Mouse (Mus musculus) adrenal gland, postnatal 10 days (tissue): ENCODE results near the gene Fgl2. TPM values are rescaled to one million over a fixed set of nuclear protein-coding genes. Genes with fewer than 3 reads are reported as not detected.

Source experiments
- DNase-seq: peaks from one replicate; pipeline ENCODE4 v3.0.0; 2021; ENCODE audit warnings: mixed read lengths
- total RNA-seq, 2 experiments: library from RNA; stranded (reverse); gene quantifications; 2 replicates each; pipeline ENCODE4 v1.2.3; 2021

Gene Fgl2
- total RNA-seq, 2 experiments from 2014 or later, result 7.5 to 9.0 TPM

DNA sequence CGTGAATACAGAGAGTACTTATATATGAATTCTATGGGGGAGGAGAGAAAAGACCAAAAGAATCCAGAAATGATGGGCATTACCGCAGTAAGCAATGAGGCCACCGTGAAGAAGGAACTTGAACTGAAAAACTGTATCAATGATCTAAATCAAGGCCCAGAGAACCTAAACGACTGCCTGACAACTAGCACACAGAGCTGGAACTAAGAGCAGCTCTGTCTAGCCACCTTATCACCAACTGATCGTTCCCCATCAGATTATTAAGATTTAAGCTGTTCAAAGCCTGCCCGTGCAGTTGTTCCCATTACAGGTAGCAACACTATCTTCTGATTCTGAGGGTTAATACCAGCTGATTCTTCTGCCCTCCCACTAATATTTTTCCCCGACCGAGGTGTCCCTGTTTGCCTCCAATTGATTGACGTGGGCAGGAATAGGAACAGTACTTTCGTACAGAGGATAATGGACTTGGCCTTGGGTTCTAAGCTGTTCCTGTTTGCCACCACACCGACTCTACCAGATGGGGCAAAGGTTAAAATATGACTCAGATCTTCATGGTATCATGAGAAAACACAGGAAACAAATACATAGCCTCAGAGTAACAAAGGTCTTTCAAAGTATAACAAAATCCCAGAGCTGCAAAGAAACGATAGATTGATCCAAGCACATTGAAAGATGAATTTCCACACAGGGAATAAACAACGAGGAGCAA lies 12.0 kb downstream of the Fgl2 start:
- DNase-seq, result no peak

DNA sequence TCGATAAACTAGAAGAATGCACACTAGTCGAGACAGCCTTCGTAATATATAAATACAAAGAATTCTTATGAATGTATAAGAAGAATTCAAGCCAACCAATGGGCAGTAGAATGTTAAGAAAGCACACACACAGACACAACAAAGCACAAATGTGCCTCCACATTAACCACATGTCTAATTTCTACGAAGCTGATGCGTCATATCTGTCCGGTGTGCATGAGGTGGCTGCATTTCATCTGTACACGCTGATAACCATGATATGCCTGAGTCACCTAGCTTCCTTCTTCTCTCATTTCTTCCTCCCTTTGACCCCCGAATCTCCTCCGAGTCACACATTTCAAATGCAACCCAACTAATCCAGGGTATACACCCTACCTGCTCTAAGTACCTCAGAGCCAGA lies 12.5 kb downstream of the Fgl2 start:
- no peak for DNase-seq

DNA sequence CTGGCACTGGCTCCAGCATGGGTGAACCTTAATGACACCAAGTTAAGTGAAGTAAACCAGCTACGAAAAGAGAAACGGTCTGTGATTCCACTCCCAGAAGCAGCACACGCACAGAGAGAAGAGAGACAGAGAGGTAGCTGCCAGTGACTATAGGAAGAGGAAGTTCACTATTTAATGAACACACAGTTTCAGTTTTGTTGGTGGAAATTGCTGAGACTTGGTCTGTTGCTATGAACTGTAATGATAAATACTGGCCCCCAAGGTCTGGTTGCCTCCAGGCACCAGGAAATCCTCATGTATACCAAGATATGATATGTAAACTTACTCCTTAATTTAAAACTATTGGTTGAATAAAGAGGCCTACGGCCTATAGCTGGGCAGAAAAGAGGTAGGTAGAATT lies 14.0 kb downstream of the Fgl2 start:
- DNase-seq, result no peak

DNA sequence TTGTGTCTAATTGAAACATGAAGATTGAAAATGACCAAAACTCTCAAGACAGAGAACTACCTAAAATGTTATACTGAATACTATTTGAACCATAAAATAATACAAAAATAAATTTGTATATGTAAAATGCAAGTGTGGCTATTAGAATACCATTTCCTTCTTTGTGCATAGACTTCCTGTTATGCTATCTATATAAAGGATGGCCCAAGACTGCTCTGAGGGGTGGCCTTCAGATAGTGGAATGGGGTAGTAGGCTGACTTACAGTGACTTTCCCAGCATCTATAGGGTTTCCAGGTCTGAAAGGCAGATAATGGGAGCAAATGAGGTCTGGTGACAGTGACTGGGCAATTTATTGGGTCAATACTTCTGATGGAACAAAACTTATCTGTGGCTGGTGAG lies 14.9 kb downstream of the Fgl2 start:
- no peak for DNase-seq

DNA sequence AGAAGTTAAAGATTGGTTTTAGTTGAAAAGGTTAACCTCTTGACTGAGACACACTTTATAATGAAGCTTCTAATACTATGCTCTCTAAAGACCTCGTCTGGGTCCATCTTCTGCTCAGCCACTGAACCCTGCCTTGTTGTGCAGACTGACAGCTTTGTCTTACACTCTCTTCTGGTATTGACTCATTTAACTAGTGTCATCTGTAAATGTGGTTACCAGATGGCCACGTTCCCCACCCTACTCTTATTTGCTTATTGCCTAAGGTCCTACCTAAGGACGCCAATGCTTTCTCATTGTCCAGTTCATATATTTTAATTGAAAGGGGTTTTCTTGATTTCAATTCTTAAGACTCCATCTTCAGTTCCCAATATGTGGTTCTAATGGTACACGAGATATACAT lies 16.4 kb downstream of the Fgl2 start:
- no peak for DNase-seq

DNA sequence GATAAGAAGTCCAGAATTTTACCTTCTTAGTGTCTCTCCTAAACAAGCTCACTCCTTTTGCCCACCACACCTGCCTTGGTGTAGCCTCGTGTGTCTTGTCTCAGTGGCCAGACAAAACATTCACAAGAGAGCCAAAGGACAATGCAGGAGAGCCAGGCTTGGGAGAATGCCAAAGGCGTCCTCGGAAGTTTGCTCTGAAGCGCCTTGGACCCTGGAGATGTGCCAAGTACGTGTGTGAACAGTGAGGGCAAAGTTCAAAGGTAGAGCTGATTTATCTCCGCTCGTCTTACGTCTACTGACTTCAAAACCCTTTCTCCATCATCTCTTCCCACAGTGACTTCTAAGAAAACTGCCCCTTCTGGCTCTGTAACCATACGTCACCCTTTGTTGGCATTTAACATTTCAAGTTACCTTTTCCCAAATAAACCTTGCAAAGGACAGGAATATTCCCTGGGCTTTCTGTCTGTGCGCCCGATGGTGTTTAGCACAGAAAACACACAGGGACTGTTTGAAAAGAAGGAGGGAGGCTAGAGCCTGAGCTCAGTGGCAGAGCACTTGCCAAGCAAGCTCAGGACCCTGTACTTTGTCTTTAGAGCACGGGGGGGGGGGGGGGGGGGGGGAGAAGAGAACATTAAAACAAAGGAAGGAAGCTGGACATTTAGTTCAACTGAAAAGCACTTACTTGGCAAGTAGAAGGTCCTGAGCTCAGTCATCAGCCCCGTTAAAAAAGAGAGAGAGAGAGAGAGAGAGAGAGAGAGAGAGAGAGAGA lies 19.4 kb downstream of the Fgl2 start:
- peak; percentile 54 for DNase-seq

DNA sequence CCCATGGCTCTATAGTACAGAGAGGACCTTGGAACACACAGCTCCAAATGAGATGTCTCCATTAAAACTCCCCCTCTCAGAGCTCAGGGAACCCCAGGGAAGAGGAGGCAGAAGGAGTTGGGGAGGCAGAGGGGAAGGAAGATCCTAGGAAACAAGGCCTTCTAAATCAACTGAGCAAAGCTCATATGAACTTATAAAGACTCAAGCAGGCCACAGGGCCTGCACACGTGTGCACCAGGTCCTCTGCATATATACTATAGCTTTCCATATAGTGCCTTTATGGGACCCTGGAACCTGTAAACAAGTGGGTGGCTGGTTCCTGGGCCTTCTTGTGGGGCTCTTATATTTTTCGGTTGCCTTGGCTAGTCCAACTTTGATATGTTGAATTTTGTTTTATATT lies 22.1 kb downstream of the Fgl2 start:
- DNase-seq, result no peak

DNA sequence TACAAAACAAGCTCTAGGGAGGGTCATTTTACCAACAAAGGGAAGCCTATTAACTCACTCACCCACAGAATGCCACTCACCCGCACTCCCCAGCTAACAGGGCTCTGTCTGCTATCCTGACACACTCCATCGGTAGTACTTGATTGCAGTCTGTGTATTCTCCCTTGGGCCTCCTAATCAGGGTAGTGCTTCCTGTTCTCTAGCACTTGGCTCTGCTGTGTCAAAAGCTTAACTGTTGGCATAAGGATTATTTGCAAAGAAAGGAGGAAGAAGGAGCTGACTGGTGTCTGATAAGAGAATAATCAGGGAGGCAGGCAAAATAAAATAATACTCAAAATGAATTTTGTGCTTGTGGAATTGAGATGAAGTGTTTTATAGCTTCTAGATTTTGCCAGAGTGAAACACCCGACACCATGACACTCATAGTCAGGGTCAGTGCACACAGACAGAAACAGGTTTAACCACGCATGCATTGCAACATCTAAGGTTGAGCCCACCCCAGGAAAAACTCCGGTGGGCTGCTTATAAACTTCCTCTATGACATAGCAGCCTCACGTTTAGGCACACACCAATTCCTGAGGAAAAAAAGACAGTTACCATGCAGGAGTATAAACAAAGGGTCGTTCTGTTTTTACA lies 22.9 kb downstream of the Fgl2 start:
- no peak for DNase-seq

DNA sequence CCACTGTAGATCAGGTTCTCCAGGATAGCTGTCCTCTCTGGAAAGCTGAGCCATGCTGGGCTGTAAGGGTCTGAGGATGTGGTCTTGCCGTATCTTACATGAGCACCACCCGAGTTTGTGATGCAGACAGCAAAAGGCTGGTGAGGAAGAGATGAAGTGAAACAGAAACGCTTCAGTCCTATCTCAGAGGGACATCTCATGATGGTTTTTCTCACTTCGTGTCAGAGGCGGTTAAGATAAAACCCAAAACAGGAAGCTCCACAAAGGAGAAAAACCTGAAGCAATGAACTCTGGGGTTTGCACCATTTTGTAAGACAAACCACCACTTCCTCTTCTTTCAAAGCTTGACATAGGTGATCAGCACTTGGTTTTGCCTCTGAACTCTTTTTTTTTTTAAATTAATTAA lies 38.8 kb downstream of the Fgl2 start:
- no peak for DNase-seq

DNA sequence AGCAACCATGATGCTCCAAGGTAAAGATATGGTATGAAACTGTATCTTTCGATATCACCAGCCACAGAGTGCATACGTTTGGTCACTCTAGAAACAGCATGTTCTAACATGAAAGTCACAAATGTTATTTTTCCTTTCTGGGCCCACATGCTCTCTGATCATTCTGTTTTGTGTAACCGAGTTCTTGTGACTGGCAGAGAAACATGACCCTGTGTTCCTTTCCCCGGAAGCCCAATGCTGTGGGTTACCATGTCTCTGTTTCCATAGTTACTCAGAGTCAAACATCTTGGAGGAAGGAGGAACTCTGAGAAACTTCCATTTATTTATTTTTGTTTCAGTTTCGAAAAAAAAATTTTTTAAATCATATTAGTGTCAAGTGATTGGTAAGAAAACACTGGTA lies 39.6 kb downstream of the Fgl2 start:
- DNase-seq, result no peak

DNA sequence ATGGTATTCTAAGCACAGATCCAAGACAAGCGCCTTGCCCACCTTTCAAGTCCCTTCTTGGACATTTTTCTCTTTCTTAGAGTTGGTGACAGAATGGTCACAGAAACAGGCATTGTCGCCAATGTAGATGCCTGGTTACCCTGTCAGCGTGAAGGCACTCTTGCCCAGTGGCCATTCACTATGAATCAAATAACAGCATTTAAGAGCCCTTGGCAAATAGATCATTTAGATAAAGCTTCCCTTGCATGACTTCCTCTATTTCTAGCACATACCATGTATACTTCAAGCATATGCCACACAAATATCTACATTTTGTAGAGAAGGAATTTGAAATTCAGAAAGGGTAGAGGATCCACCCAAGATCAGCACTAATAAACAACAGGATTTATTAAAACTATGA lies 40.9 kb downstream of the Fgl2 start:
- DNase-seq, result no peak

DNA sequence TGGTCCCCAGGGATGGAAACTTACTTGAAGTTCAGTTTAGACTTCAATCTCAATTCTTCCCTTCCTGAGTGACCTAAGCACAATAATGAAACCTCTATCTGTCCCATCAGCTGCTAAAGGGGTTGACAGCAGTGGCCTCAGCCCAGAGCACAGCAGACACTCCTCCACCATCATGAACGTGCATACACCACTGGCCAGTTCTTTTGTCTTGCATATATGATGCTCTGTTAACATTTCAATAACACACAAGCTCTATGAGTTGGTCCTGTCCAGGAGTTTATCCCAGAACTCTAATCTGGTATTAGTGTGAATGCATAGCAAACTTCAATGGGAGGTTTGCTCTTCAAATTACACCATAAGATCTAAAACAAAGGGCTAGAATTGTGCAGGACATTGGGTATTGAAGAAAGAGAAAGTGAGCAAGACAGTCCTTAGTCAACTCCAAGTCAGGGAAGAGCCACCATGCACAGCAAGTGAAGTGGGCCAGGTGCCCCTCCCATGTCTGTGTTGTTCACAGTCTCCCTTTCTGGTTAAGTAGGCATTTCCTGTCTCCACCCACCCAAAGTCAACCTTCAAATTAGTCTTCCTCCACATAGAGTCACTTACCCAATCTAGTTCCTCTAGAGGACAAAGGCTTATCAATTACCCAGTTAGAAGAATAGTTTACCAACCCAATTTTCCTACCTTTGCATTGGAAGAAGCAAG lies 41.8 kb downstream of the Fgl2 start:
- no peak for DNase-seq

DNA sequence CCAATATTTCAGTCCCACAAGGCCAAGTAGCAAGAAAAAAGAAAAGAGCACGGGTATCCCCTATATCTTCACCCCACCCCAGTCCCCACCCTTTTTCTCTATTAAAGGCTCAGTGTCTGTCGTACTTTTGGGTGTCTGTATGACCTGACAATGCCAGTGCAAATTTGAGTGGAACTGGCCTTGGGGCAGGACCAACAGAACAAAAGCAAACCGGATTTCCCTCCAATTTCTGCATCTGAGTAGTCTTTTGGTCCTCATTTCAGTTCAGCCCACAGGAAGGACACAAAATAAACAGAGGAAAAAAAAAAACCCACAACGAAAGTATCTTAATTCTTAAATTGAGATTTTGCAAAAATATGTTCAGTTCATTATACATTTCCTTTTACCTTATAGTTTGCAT lies 46.2 kb downstream of the Fgl2 start:
- DNase-seq, result no peak

DNA sequence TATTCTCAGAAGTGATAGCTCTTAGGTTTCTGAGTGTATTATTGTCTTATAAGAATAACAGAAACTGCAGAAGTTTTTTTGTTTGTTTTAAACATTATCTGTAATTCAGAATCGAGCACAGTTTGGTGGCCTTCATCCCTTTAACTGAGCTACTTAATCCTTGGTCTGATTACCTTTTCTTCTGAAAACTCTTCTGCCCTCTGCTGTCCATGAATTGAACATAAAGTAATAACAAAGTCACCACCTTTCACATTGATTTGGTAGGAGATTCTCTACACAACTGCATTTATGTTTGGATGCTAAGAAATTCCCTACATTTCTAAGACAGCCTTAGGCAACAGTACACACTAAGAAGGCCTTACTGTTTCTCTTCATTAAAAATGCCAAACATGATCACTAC lies 48.2 kb downstream of the Fgl2 start:
- DNase-seq, result no peak

DNA sequence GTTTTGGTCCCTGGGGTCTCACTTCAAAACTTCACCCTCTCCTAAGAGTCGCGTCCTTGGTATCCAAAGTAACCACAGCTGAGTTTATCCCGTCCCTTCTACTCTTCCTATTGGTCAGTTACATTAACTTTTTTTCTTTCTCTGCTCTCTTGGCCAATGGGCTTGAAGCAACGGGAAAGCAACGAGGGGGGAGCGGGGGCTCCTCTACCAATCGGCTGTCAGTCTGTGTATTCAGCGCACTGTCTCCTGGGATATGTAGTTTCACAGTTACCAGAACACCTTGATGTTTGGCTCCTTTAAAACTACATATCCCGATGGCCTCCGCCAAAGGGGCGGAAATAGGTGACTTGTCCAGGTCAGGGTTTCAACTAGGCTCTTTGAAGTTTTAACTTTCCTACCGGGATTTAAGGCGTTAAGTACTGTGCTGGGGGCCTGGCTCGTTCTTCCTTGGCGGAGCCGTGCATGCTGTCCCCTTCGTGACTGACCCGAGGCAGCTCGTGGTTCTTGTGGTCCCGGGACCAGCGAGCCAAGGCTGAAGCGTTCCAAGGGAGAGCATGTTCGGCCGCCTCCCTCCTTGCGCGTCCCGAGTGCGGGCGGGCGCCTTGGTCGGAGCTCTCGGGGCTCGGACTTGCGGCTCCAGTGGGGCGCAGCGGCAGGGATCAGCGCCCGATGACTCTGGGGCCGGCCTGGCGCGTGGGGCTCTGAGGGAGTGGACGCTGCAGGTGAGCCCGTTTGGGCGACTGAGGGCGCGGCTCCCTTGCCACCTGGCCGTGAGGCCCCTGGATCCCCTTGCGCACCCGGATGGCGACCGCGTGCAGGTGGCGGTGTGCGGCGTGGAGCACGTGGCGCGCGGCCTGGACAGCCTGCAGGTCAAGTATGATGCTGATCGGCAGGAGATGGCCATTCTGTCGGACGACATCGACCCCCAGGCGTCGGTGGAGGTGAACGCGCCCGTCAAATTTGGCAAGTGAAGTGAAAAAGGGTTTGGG lies 52.5 kb downstream of the Fgl2 start, which contains the start of the genes Ccdc146 and Fam185a:
Ccdc146 (minus strand) TSS at position 64 of the 989 bp plus-strand sequence.
Fam185a (plus strand) TSS at position 345 of the 989 bp plus-strand sequence.
- DNase-seq, result peak; percentile 92

DNA sequence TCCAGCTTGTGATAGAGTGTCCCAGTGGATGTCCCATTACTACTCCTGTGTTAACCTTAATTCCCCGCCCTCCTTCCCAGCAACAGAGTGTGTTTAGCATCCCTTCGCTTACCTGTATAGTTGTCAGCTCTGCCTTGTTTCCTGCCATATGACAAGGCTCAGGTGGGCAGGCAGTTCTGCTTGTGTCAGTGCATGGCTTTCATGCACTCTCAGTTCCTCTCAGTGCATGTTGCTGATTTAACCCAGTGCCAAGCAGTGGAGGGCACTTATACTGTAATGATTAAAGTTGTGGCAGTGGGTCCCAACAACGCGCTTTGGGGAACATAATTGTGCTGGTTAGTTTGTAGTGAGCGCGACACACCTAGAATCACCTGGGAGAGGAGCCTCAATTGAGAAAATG lies 54.2 kb downstream of the Fgl2 start:
- no peak for DNase-seq

Other genes with a start within 250 kb of the Fgl2 start
- 1 to 10 TPM; 4.9 to 6.7 TPM for gene Gsap, start 186.4 kb upstream of the Fgl2 start, total RNA-seq
- under 1 TPM in 1 of 2 experiments, not detected in 1; 0.15 TPM for gene Ccdc146, start 52.0 kb downstream of the Fgl2 start, total RNA-seq
- gene Fam185a, start 52.3 kb downstream of the Fgl2 start, total RNA-seq, result 10 to 100 TPM; 12.9 to 13.2 TPM
- 10 to 100 TPM; 11.0 to 12.0 TPM for gene Lrrc17, start 170.9 kb downstream of the Fgl2 start, total RNA-seq